Mouse (Mus musculus) C2C12 (cell line): ENCODE measurements around the gene Olfr1454. TPM values are rescaled to one million over a fixed set of nuclear protein-coding genes. Genes with fewer than 3 reads are reported as not detected.

Experiments
- H3K27me3 ChIP-seq: one replicate; pipeline ENCODE4 v1.6.1; 2011; ENCODE audit not compliant: control insufficient read depth, insufficient read depth, insufficient read length
- H3K36me3 ChIP-seq: one replicate; pipeline ENCODE4 v1.6.1; 2011; ENCODE audit not compliant: control insufficient read depth, insufficient read depth
- H3K4me3 ChIP-seq: one replicate; pipeline ENCODE4 v1.5.1; 2011; ENCODE audit warnings: mild to moderate bottlenecking, control low read depth; ENCODE audit not compliant: poor library complexity, insufficient read depth, severe bottlenecking
- H3K79me2 ChIP-seq: one replicate; pipeline ENCODE4 v1.6.1; 2011; ENCODE audit not compliant: control insufficient read depth, insufficient read depth
- H3K79me3 ChIP-seq: one replicate; pipeline ENCODE4 v1.6.1; 2011; ENCODE audit warnings: low read depth, control low read depth
- H3ac ChIP-seq: one replicate; pipeline ENCODE3; 2011; ENCODE audit warnings: low read depth; ENCODE audit not compliant: control insufficient read depth, insufficient read length
- CEBPB ChIP-seq: IDR thresholded peaks from one replicate; pipeline ENCODE4 v1.6.1; 2011; ENCODE audit warnings: low read depth, mild to moderate bottlenecking, control low read depth, moderate library complexity
- CTCF ChIP-seq: IDR thresholded peaks from one replicate; pipeline ENCODE4 v1.5.1; 2011; ENCODE audit not compliant: control insufficient read depth, insufficient read depth, insufficient read length
- FOSL1 ChIP-seq: IDR thresholded peaks from one replicate; pipeline ENCODE4 v1.8.0; 2011; ENCODE audit warnings: mild to moderate bottlenecking, low read length; ENCODE audit not compliant: poor library complexity, insufficient read depth, severe bottlenecking
- MAX ChIP-seq: IDR thresholded peaks from one replicate; pipeline ENCODE4 v1.6.1; 2011; ENCODE audit warnings: mild to moderate bottlenecking, control low read depth
- MYOD1 ChIP-seq: IDR thresholded peaks from one replicate; pipeline ENCODE4 v1.6.1; 2011; ENCODE audit warnings: low read depth; ENCODE audit not compliant: control insufficient read depth, insufficient read length
- MYOG ChIP-seq: IDR thresholded peaks from one replicate; pipeline ENCODE4 v1.6.1; 2011; ENCODE audit not compliant: control insufficient read depth, insufficient read length; ENCODE audit errors: extremely low read depth
- USF1 ChIP-seq: IDR thresholded peaks from one replicate; pipeline ENCODE4 v1.6.1; 2011; ENCODE audit warnings: low read depth, mild to moderate bottlenecking, control low read depth, moderate library complexity
- long read RNA-seq, 2 experiments: library from polyadenylated mRNA; unstranded; transcript quantifications; one replicate each; pipeline ENCODE4 v2.0.0; 2019 to 2020
- polyA plus RNA-seq: library from polyadenylated mRNA; unstranded; fragments of >200 nt; fragmentation: generic; extraction: Trizol; gene quantifications from one replicate; pipeline ENCODE4 v1.2.1, GENCODE M21; 2012; ENCODE audit warnings: missing spikeins

Gene Olfr1454
- not detected for polyA plus RNA-seq
- long read RNA-seq, experiment 1, result 0 reads
- long read RNA-seq, experiment 2, result 0 reads

DNA sequence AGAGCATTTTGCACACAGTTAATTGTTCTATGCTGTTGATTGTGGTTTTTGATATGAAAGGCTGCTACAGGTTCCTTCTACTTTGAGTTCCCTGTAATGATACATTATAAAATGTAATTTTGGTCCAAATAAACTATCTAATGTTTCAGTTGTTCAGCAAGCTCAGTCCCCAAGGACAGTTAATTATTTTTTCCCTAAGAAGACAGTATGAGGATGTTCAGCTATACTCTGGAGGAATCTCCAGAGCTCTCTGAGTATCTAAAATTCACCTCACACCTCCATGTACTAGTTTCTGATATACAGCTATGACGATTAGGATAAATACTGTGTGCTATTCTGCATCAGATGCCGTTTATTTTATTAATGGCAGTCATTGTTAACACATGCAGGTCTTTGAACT, at the start of gene Olfr1454:
Gene Olfr1454, plus strand, starts transcription at position 301 of the 400 bp plus-strand sequence.
- Histone ChIP-seq H3K27me3 (no peaks in the 10 kb centered on the region), H3K36me3 (no peaks in the 10 kb centered on the region), H3K79me3 (no peaks in the 10 kb centered on the region), H3K79me2 (no peaks in the 10 kb centered on the region), H3ac (no peak within 1 kb of the TSS), H3K4me3 (no peak within 1 kb of the TSS)
- TF ChIP-seq MAX, result no peak
- TF ChIP-seq MYOG, result no peak
- TF ChIP-seq FOSL1, result no peak
- no peak for TF ChIP-seq MYOD1
- TF ChIP-seq USF1, result no peak
- no peak for TF ChIP-seq CEBPB
- TF ChIP-seq CTCF, result no peak

DNA sequence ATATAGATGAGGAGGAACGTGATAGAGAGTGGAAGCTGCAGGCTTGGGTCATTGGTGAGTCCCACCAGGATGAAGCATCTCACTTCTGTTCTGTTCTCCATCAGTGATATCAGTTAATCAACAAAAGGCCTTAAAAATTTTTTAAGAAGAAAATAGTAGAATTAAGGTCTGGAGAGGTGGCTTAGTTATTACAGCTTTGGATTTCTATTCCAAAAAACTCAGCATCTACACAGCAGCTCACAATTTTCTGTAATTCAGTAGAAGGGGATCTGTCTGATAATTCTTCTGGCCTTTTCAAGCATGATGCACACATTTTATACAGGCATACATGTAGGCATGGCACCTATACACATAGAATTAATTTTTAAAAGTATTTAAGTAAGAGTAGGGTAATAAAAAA, 32.2 kb upstream of the Olfr1454 start, which contains the start of gene Olfr1453:
Gene Olfr1453, minus strand, starts transcription at position 101 of the 400 bp plus-strand sequence.
- no peaks in the 10 kb centered on the region for H3K27me3 ChIP-seq
- no peaks in the 10 kb centered on the region for H3K79me2 ChIP-seq
- no peak within 1 kb of the TSS for H3K4me3 ChIP-seq
- no peaks in the 10 kb centered on the region for H3K79me3 ChIP-seq
- H3ac ChIP-seq, result no peak within 1 kb of the TSS
- TF ChIP-seq MYOG, result no peak
- no peak for TF ChIP-seq MYOD1
- TF ChIP-seq FOSL1, result no peak
- TF ChIP-seq USF1, result no peak
- TF ChIP-seq CEBPB, result no peak
- no peak for TF ChIP-seq MAX
- TF ChIP-seq CTCF, result no peak
- no peaks in the 10 kb centered on the region for H3K36me3 ChIP-seq

DNA sequence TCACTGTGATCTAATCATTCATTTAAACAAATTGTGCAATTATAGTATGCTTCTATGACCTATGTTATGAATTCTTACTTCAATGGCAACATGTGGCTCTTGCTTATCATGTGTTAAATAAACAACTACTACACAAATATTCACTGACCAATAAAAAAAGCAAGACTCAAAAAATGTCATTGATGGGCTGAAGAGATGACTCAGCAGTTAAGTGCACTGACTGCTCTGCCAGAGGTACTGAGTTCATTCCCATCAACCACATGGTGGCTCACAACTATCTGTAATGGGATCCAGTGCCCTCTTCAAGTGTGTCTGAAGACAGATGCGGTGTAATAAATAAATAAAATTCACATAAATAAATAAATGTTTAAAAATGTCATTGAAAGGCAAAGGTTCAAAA, 33.5 kb downstream of the Olfr1454 start:
- Histone ChIP-seq H3K79me2 (no peaks in the 10 kb centered on the region), H3K27me3 (no peaks in the 10 kb centered on the region), H3K79me3 (no peaks in the 10 kb centered on the region), H3K36me3 (no peaks in the 10 kb centered on the region), H3ac (no peak overlapping the region), H3K4me3 (no peak overlapping the region)
- no peak for TF ChIP-seq FOSL1
- no peak for TF ChIP-seq MAX
- TF ChIP-seq CEBPB, result no peak
- no peak for TF ChIP-seq MYOD1
- TF ChIP-seq CTCF, result no peak
- TF ChIP-seq MYOG, result no peak

DNA sequence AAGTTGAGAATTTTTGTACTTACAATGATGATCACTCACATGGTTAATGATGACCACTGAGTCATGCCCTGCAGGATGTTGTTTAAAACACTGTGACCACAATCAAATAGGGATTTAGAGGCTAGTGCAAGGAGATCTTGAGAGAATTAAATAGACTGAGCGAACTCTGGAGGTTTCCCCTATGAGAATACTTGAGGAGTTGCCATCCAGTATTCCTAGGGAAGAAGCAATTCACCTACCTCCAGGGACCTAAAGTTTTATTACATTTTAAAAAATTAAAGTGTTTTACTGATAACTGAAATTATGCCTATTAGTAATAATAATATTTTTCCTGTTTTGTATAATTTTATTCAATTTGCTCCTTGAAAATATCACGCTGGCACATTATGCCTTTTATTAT, 37.4 kb downstream of the Olfr1454 start, which contains the start of gene Olfr1457:
Gene Olfr1457, minus strand, starts transcription at position 101 of the 400 bp plus-strand sequence.
- H3K36me3 ChIP-seq, result no peaks in the 10 kb centered on the region
- no peaks in the 10 kb centered on the region for H3K79me3 ChIP-seq
- TF ChIP-seq MYOD1, result no peak
- TF ChIP-seq CTCF, result no peak
- no peak for TF ChIP-seq USF1
- no peak for TF ChIP-seq MAX
- no peak for TF ChIP-seq FOSL1
- no peak for TF ChIP-seq MYOG

DNA sequence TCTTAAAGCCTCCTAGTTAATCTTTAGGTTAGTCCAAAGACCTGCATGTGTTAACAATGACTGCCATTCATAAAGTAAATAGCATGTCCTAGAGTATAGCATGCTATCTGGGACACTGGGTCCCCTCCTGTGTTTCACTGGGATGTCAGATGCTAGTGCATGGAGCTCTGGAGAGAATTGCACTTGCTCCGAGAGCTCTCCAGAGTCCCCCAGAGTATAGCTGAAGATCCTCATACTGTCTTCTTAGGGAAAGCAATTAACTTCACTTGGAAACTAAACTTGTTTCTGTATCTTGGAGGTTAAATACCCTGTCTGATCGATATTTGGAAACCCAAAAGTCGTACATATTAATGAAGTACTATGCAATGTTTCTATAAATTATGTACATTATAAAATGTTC, 46.3 kb downstream of the Olfr1454 start, which contains the start of gene Olfr1458:
Gene Olfr1458, minus strand, starts transcription at position 101 of the 400 bp plus-strand sequence.
- Histone ChIP-seq H3K79me3 (no peaks in the 10 kb centered on the region), H3K27me3 (no peaks in the 10 kb centered on the region), H3K79me2 (no peaks in the 10 kb centered on the region), H3ac (no peak within 1 kb of the TSS), H3K36me3 (no peaks in the 10 kb centered on the region), H3K4me3 (no peak within 1 kb of the TSS)
- no peak for TF ChIP-seq MAX
- no peak for TF ChIP-seq FOSL1
- TF ChIP-seq CTCF, result no peak
- no peak for TF ChIP-seq CEBPB
- no peak for TF ChIP-seq USF1
- no peak for TF ChIP-seq MYOD1
- no peak for TF ChIP-seq MYOG

More for the DNA sequence above, 37.4 kb downstream of the Olfr1454 start, which contains the start of gene Olfr1457:
- H3ac ChIP-seq, result no peak within 1 kb of the TSS
- no peaks in the 10 kb centered on the region for H3K79me2 ChIP-seq
- H3K4me3 ChIP-seq, result no peak within 1 kb of the TSS
- H3K27me3 ChIP-seq, result no peaks in the 10 kb centered on the region

Other genes starting within 250 kb of the Olfr1454 start
- gene Gm5244, start 213.9 kb upstream of the Olfr1454 start, polyA plus RNA-seq, result not detected
- gene Olfr1444, start 203.3 kb upstream of the Olfr1454 start, polyA plus RNA-seq, result not detected
- not detected for gene Olfr1445, start 176.8 kb upstream of the Olfr1454 start, polyA plus RNA-seq
- not detected for gene Olfr1446, start 167.1 kb upstream of the Olfr1454 start, polyA plus RNA-seq
- not detected for gene Olfr1447, start 156.9 kb upstream of the Olfr1454 start, polyA plus RNA-seq
- gene Olfr1448, start 136.2 kb upstream of the Olfr1454 start, polyA plus RNA-seq, result not detected
- not detected for gene Olfr1449, start 129.8 kb upstream of the Olfr1454 start, polyA plus RNA-seq
- gene Olfr1450, start 110.4 kb upstream of the Olfr1454 start, polyA plus RNA-seq, result not detected
- not detected for gene Olfr1451, start 65.6 kb upstream of the Olfr1454 start, polyA plus RNA-seq
- gene Olfr1453, start 32.3 kb upstream of the Olfr1454 start, polyA plus RNA-seq, result not detected
- not detected for gene Olfr1457, start 37.3 kb downstream of the Olfr1454 start, polyA plus RNA-seq
- not detected for gene Olfr1458, start 46.2 kb downstream of the Olfr1454 start, polyA plus RNA-seq
- 0.01 TPM for gene Olfr1459, start 88.9 kb downstream of the Olfr1454 start, polyA plus RNA-seq
- gene Olfr1461, start 102.4 kb downstream of the Olfr1454 start, polyA plus RNA-seq, result not detected
- not detected for gene Olfr1462, start 125.1 kb downstream of the Olfr1454 start, polyA plus RNA-seq
- not detected for gene Olfr1463, start 170.7 kb downstream of the Olfr1454 start, polyA plus RNA-seq